Mouse (Mus musculus) hindbrain, embryonic 13.5 days (tissue): ENCODE data around the gene Tymp. TPM values are rescaled to one million over a fixed set of nuclear protein-coding genes. Genes with fewer than 3 reads are reported as not detected.

Experiments used
- polyA plus RNA-seq: library from polyadenylated mRNA; unstranded; fragments of >200 nt; fragmentation: Nextera tagmentation; extraction: Ambion mirVana; gene quantifications from 2 replicates; pipeline ENCODE4 v1.2.1, GENCODE M21; 2015

Tymp gene
- polyA plus RNA-seq, 1 experiment from 2014 or later = 2.4 TPM

Other genes with a start within 250 kb of the Tymp start
- gene Hdac10, start 248.3 kb downstream of the Tymp start, polyA plus RNA-seq = 24.3 and 24.5 TPM in 2 replicates
- 5.9 and 7.1 TPM in 2 replicates for gene Mapk12, start 236.3 kb downstream of the Tymp start, polyA plus RNA-seq
- gene Mapk11, start 227.4 kb downstream of the Tymp start, polyA plus RNA-seq = 36.1 and 36.5 TPM in 2 replicates
- 99.2 and 104 TPM in 2 replicates for gene Plxnb2, start 196.3 kb downstream of the Tymp start, polyA plus RNA-seq
- gene Dennd6b, start 180.5 kb downstream of the Tymp start, polyA plus RNA-seq = 75.1 and 86.5 TPM in 2 replicates
- gene Ppp6r2, start 165.5 kb downstream of the Tymp start, polyA plus RNA-seq = 82.8 and 87.3 TPM in 2 replicates
- gene Sbf1, start 61.7 kb downstream of the Tymp start, polyA plus RNA-seq = 78.4 and 83.3 TPM in 2 replicates
- gene Adm2, start 54.3 kb downstream of the Tymp start, polyA plus RNA-seq = not detected in 2 replicates
- gene Miox, start 42.6 kb downstream of the Tymp start, polyA plus RNA-seq = not detected in 2 replicates
- 32.2 and 32.6 TPM in 2 replicates for gene Lmf2, start 21.4 kb downstream of the Tymp start, polyA plus RNA-seq
- 104 TPM in 2 replicates for gene Ncaph2, start 21.3 kb downstream of the Tymp start, polyA plus RNA-seq
- 10.9 and 11.3 TPM in 2 replicates for gene Sco2, start 3.2 kb downstream of the Tymp start, polyA plus RNA-seq
- 2.4 and 3.4 TPM in 2 replicates for gene Odf3b, start 2.2 kb upstream of the Tymp start, polyA plus RNA-seq
- 0.05 TPM in 1 of 2 replicates, not detected in the other for gene Klhdc7b, start 7.9 kb upstream of the Tymp start, polyA plus RNA-seq
- not detected in 2 replicates for gene Syce3, start 33.5 kb upstream of the Tymp start, polyA plus RNA-seq
- gene Cpt1b, start 48.8 kb upstream of the Tymp start, polyA plus RNA-seq = 0.99 and 1.3 TPM in 2 replicates
- gene C730034F03Rik, start 52.5 kb upstream of the Tymp start, polyA plus RNA-seq = 5.4 and 8.2 TPM in 2 replicates
- not detected in 2 replicates for gene Gm44502, start 52.7 kb upstream of the Tymp start, polyA plus RNA-seq
- gene Chkb, start 52.9 kb upstream of the Tymp start, polyA plus RNA-seq = 92.7 and 98.4 TPM in 2 replicates
- gene Mapk8ip2, start 76.9 kb upstream of the Tymp start, polyA plus RNA-seq = 74.0 and 80.1 TPM in 2 replicates
- 19.7 and 21.2 TPM in 2 replicates for gene Arsa, start 100.4 kb upstream of the Tymp start, polyA plus RNA-seq
- gene Shank3, start 122.6 kb upstream of the Tymp start, polyA plus RNA-seq = 11.0 and 12.1 TPM in 2 replicates
- 1.5 and 2.0 TPM in 2 replicates for gene Acr, start 191.3 kb upstream of the Tymp start, polyA plus RNA-seq
- gene Rabl2, start 214.9 kb upstream of the Tymp start, polyA plus RNA-seq = 72.5 and 73.7 TPM in 2 replicates